Mouse (Mus musculus): ENCODE measurements around the gene Cryge.

Cryge gene

GRCm38 (mm10) chr1:65012726-65013125 lies 38.2 kb downstream of the Cryge start:
- no peak for DNase-seq (ENCODE audit: low spot score)

- peak; percentile 91 for DNase-seq (ENCODE audit: low spot score)
These were observed 40.8 kb downstream of the Cryge start for GRCm38 (mm10) chr1:65010153-65010552.

DNA sequence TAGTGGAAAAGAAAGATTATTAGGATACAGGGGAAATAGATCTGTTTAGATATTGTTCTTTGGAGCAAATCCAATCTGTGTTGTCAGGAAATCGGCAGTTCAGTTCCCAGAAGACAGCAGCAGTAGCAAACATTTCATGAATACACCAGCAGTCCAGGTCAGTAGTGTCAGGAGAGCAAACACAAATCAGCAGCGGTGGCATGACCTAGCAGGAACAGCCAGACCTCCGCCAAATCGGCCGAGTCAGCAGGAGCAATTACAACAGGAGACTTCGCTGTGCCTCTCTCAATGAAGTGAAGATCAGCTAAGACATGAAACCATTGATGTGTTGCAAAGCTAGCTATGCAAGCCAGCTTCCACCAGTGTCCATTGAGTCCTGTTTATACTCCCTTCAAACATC lies 45.4 kb downstream of the Cryge start:
- no peak for DNase-seq (ENCODE audit: low spot score)

DNA sequence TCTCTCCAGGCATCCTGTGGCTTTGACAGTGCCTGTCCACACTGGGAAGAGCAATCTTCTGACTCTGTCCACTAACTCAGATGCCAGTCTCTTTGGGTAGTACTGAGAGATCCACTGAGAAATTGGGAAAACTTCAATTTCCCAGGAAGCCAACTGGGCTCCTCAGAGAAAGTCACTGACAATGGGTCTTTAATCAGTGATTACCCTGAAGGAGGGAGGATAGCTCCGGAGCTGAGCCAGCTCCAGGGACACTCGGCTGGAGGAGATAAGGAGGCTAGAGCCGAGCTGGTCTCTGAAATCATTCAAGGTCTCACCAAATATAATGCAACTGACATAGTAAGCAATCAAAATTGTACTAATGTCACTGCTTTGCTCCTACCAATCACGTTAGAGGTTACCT lies 46.4 kb downstream of the Cryge start:
- DNase-seq (ENCODE audit: low spot score): no peak
